Mouse (Mus musculus): Measurements from ENCODE around the gene 1700069L16Rik. TPM values are rescaled to one million over a fixed set of nuclear protein-coding genes. Genes with fewer than 3 reads are reported as not detected.

Gene 1700069L16Rik
- polyA plus RNA-seq, 1 experiment from 2014 or later, result not detected

GRCm38 (mm10) chr5:113703803-113704585 is 20.6 kb downstream of the 1700069L16Rik start:
- no peaks in the 10 kb centered on the region for H3K36me3 ChIP-seq (ENCODE audit: control insufficient read depth, insufficient read depth, low read length)
- no peak overlapping the region for H3K4me3 ChIP-seq (ENCODE audit: low read depth, low read length)
- 58% methylated on average over 21 of the region's 21 CpGs for WGBS
- H3K27me3 ChIP-seq (ENCODE audit: control insufficient read depth, insufficient read depth, low read length), result no peaks in the 10 kb centered on the region
- H3K27ac ChIP-seq (ENCODE audit: low read depth, low read length), result peak overlapping the region; percentile 23; the same call in 1 of the 2 replicates
- H3K9ac ChIP-seq (ENCODE audit: low read length), result no peak overlapping the region
- DNase-seq (ENCODE audit: low spot score) (no peak), ATAC-seq (ENCODE audit: insufficient read depth, low FRiP score, low TSS enrichment) (no peak)
- H3K9me3 ChIP-seq (ENCODE audit: control insufficient read depth, low read length), result no peaks in the 10 kb centered on the region
- H3K4me2 ChIP-seq (ENCODE audit: low read depth), result no peak overlapping the region
- H3K4me1 ChIP-seq (ENCODE audit: control insufficient read depth, insufficient read depth, low read length), result no peaks in the 10 kb centered on the region; the same call in 1 of the 2 replicates

GRCm38 (mm10) chr5:113700388-113701023 is 24.1 kb downstream of the 1700069L16Rik start:
- WGBS, result 80% methylated on average over 19 of the region's 19 CpGs
- H3K9me3 ChIP-seq (ENCODE audit: control insufficient read depth, low read length), result no peaks in the 10 kb centered on the region
- DNase-seq (ENCODE audit: low spot score), result no peak
- no peaks in the 10 kb centered on the region for H3K27me3 ChIP-seq (ENCODE audit: control insufficient read depth, insufficient read depth, low read length)
- no peak overlapping the region for H3K4me3 ChIP-seq (ENCODE audit: low read depth, low read length)
- H3K27ac ChIP-seq (ENCODE audit: low read depth, low read length), result no peak overlapping the region
- H3K4me2 ChIP-seq (ENCODE audit: low read depth), result no peak overlapping the region
- H3K36me3 ChIP-seq (ENCODE audit: control insufficient read depth, insufficient read depth, low read length), result no peaks in the 10 kb centered on the region
- no peak overlapping the region for H3K9ac ChIP-seq (ENCODE audit: low read length)
- no peak for ATAC-seq (ENCODE audit: insufficient read depth, low FRiP score, low TSS enrichment)
- H3K4me1 ChIP-seq (ENCODE audit: control insufficient read depth, insufficient read depth, low read length), result no peaks in the 10 kb centered on the region; the same call in 1 of the 2 replicates

- 0 out of 2 replicates have a peak, but pooled peaks cover 5% of the 10 kb centered on the region for H3K4me1 ChIP-seq (ENCODE audit: control insufficient read depth, insufficient read depth, low read length)
- no peak overlapping the region for H3K4me2 ChIP-seq (ENCODE audit: low read depth)
- no peaks in the 10 kb centered on the region for H3K36me3 ChIP-seq (ENCODE audit: control insufficient read depth, insufficient read depth, low read length)
- no peaks in the 10 kb centered on the region for H3K27me3 ChIP-seq (ENCODE audit: control insufficient read depth, insufficient read depth, low read length)
- no peaks in the 10 kb centered on the region for H3K9me3 ChIP-seq (ENCODE audit: control insufficient read depth, low read length)
- DNase-seq (ENCODE audit: low spot score) (no peak), ATAC-seq (ENCODE audit: insufficient read depth, low FRiP score, low TSS enrichment) (no peak)
- 32% methylated on average over 5 of the region's 5 CpGs for WGBS
- H3K27ac ChIP-seq (ENCODE audit: low read depth, low read length), result no peak overlapping the region
- H3K9ac ChIP-seq (ENCODE audit: low read length), result no peak overlapping the region
- no peak overlapping the region for H3K4me3 ChIP-seq (ENCODE audit: low read depth, low read length)
Observed at GRCm38 (mm10) chr5:113694415-113694814, 30.2 kb downstream of the 1700069L16Rik start.

GRCm38 (mm10) chr5:113694000-113694399 is 30.6 kb downstream of the 1700069L16Rik start:
- 55% methylated on average over 4 of the region's 4 CpGs for WGBS
- Histone ChIP-seq H3K4me3 (ENCODE audit: low read depth, low read length) (no peak overlapping the region), H3K27ac (ENCODE audit: low read depth, low read length) (no peak overlapping the region), H3K4me1 (ENCODE audit: control insufficient read depth, insufficient read depth, low read length) (0 out of 2 replicates have a peak, but pooled peaks cover 5% of the 10 kb centered on the region), H3K9ac (ENCODE audit: low read length) (no peak overlapping the region), H3K9me3 (ENCODE audit: control insufficient read depth, low read length) (no peaks in the 10 kb centered on the region), H3K27me3 (ENCODE audit: control insufficient read depth, insufficient read depth, low read length) (no peaks in the 10 kb centered on the region), H3K4me2 (ENCODE audit: low read depth) (no peak overlapping the region), H3K36me3 (ENCODE audit: control insufficient read depth, insufficient read depth, low read length) (no peaks in the 10 kb centered on the region)
- DNase-seq (ENCODE audit: low spot score) (no peak), ATAC-seq (ENCODE audit: insufficient read depth, low FRiP score, low TSS enrichment) (no peak)

- H3K4me1 ChIP-seq (ENCODE audit: control insufficient read depth, insufficient read depth, low read length), result 0 out of 2 replicates have a peak, but pooled peaks cover 5% of the 10 kb centered on the region
- no peak overlapping the region for H3K9ac ChIP-seq (ENCODE audit: low read length)
- no peak for ATAC-seq (ENCODE audit: insufficient read depth, low FRiP score, low TSS enrichment)
- H3K9me3 ChIP-seq (ENCODE audit: control insufficient read depth, low read length), result no peaks in the 10 kb centered on the region
- no peaks in the 10 kb centered on the region for H3K36me3 ChIP-seq (ENCODE audit: control insufficient read depth, insufficient read depth, low read length)
- no peak overlapping the region for H3K4me2 ChIP-seq (ENCODE audit: low read depth)
- no peak for DNase-seq (ENCODE audit: low spot score)
- no peaks in the 10 kb centered on the region for H3K27me3 ChIP-seq (ENCODE audit: control insufficient read depth, insufficient read depth, low read length)
- 84% methylated on average over 8 of the region's 8 CpGs for WGBS
- H3K4me3 ChIP-seq (ENCODE audit: low read depth, low read length), result no peak overlapping the region
- no peak overlapping the region for H3K27ac ChIP-seq (ENCODE audit: low read depth, low read length)
Observed at GRCm38 (mm10) chr5:113693196-113693755, 31.3 kb downstream of the 1700069L16Rik start.

GRCm38 (mm10) chr5:113690866-113691265 is 33.7 kb downstream of the 1700069L16Rik start:
- H3K4me1 ChIP-seq (ENCODE audit: control insufficient read depth, insufficient read depth, low read length), result 0 out of 2 replicates have a peak, but pooled peaks cover 5% of the 10 kb centered on the region
- H3K4me2 ChIP-seq (ENCODE audit: low read depth), result no peak overlapping the region
- ATAC-seq (ENCODE audit: insufficient read depth, low FRiP score, low TSS enrichment), result no peak
- H3K9ac ChIP-seq (ENCODE audit: low read length), result no peak overlapping the region
- H3K36me3 ChIP-seq (ENCODE audit: control insufficient read depth, insufficient read depth, low read length), result no peaks in the 10 kb centered on the region
- no peak for DNase-seq (ENCODE audit: low spot score)
- H3K4me3 ChIP-seq (ENCODE audit: low read depth, low read length), result no peak overlapping the region
- H3K27ac ChIP-seq (ENCODE audit: low read depth, low read length), result 0 out of 2 replicates have a peak overlapping the region, but pooled peaks have one; percentile 35
- H3K9me3 ChIP-seq (ENCODE audit: control insufficient read depth, low read length), result no peaks in the 10 kb centered on the region
- H3K27me3 ChIP-seq (ENCODE audit: control insufficient read depth, insufficient read depth, low read length), result no peaks in the 10 kb centered on the region
- WGBS, result 93% methylated on average over 2 of the region's 2 CpGs

GRCm38 (mm10) chr5:113690069-113690548 is 34.5 kb downstream of the 1700069L16Rik start:
- Histone ChIP-seq H3K4me1 (ENCODE audit: control insufficient read depth, insufficient read depth, low read length) (0 out of 2 replicates have a peak, but pooled peaks cover 5% of the 10 kb centered on the region), H3K9ac (ENCODE audit: low read length) (no peak overlapping the region), H3K9me3 (ENCODE audit: control insufficient read depth, low read length) (no peaks in the 10 kb centered on the region), H3K4me2 (ENCODE audit: low read depth) (no peak overlapping the region), H3K27me3 (ENCODE audit: control insufficient read depth, insufficient read depth, low read length) (no peaks in the 10 kb centered on the region), H3K27ac (ENCODE audit: low read depth, low read length) (0 out of 2 replicates have a peak overlapping the region, but pooled peaks have one; percentile 35), H3K4me3 (ENCODE audit: low read depth, low read length) (no peak overlapping the region), H3K36me3 (ENCODE audit: control insufficient read depth, insufficient read depth, low read length) (no peaks in the 10 kb centered on the region)
- ATAC-seq (ENCODE audit: insufficient read depth, low FRiP score, low TSS enrichment) (peak; percentile 87), DNase-seq (ENCODE audit: low spot score) (peak; percentile 61)
- WGBS, result 54% methylated on average over 15 of the region's 15 CpGs

DNA sequence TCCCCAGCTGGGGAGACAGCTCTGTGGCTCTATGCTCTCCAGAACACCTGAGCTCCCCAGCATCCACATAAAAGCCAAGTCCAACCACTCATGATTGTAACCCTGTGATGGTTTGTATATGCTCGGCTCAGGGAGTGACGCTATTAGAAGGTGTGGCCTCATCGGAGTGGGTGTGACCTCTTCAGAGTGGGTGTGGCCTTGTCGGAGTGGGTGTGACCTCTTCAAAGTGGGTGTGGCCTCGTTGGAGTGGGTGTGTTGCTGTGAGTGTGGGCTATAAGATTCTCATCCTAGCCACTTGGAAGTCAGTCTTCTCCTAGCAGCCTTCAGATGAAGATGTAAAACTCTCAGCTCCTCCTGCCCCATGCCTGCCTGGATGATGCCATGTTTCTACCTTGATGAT is 37.1 kb downstream of the 1700069L16Rik start:
- DNase-seq (ENCODE audit: low spot score) (no peak), ATAC-seq (ENCODE audit: insufficient read depth, low FRiP score, low TSS enrichment) (no peak)
- no peaks in the 10 kb centered on the region for H3K27me3 ChIP-seq (ENCODE audit: control insufficient read depth, insufficient read depth, low read length)
- H3K9me3 ChIP-seq (ENCODE audit: control insufficient read depth, low read length), result no peaks in the 10 kb centered on the region
- H3K9ac ChIP-seq (ENCODE audit: low read length), result no peak overlapping the region
- H3K4me2 ChIP-seq (ENCODE audit: low read depth), result no peak overlapping the region
- WGBS, result 89% methylated on average over 5 of the region's 5 CpGs
- H3K4me1 ChIP-seq (ENCODE audit: control insufficient read depth, insufficient read depth, low read length), result 0 out of 2 replicates have a peak, but pooled peaks cover 5% of the 10 kb centered on the region
- no peaks in the 10 kb centered on the region for H3K36me3 ChIP-seq (ENCODE audit: control insufficient read depth, insufficient read depth, low read length)
- H3K4me3 ChIP-seq (ENCODE audit: low read depth, low read length), result no peak overlapping the region
- no peak overlapping the region for H3K27ac ChIP-seq (ENCODE audit: low read depth, low read length)
